ENCODE assay signal across 20 mouse cellular contexts in genomic region chr10:84713043-84713442, GRCm38 (mm10). TPM values are rescaled to one million over a fixed set of nuclear protein-coding genes. Genes with fewer than 3 reads are reported as not detected.
DNase-seq lines count a peak whose midpoint lies in the region; ATAC-seq lines count a peak whose summit lies in the region.
"Had no signal": no experiment of that assay in that cellular context is flagged by ENCODE, and none has a peak within 500 bp of the region (broad histone marks: within the 10 kb centered on the region; RNA-seq: fewer than 3 reads in every experiment).

No protein-coding gene starts in this region.

- no peaks in the 10 kb centered on the region for H3K9me3 ChIP-seq in kidney, embryonic 16.5 days (ENCODE audit: low read length)
- no peaks in the 10 kb centered on the region for H3K9me3 ChIP-seq in midbrain, embryonic 12.5 days
- no peaks in the 10 kb centered on the region for H3K9me3 ChIP-seq in midbrain, embryonic 14.5 days (ENCODE audit: control insufficient read depth, low read length)
- no peaks in the 10 kb centered on the region for H3K9me3 ChIP-seq in forebrain, embryonic 15.5 days
- H3K9me3 ChIP-seq: midbrain, embryonic 13.5 days; neural tube, embryonic 15.5 days had no signal

- peaks cover 14% of the 10 kb centered on the region for H3K4me1 ChIP-seq in kidney, embryonic 16.5 days (ENCODE audit: insufficient read depth, low read length)
- H3K4me1 ChIP-seq in midbrain, embryonic 12.5 days = peaks cover 47% of the 10 kb centered on the region
- H3K4me1 ChIP-seq in midbrain, embryonic 14.5 days (ENCODE audit: control insufficient read depth, insufficient read depth, low read length) = peaks cover 38% of the 10 kb centered on the region
- H3K4me1 ChIP-seq in forebrain, embryonic 15.5 days = peaks cover 30% of the 10 kb centered on the region

- no peak for DNase-seq in kidney, adult 18-20 months
- no peak for DNase-seq in midbrain, embryonic 14.5 days
- DNase-seq in NIH3T3 (ENCODE audit: low read depth) = peak; percentile 62
- DNase-seq in right cerebral cortex, postnatal 4 days = no peak
- DNase-seq: cerebellum, adult 9-10 months; gastrocnemius, postnatal 25 days; heart, adult 2 months; spleen, adult 18-20 months; thymus, postnatal 25 days had no signal

- H3K27ac ChIP-seq in kidney, embryonic 16.5 days (ENCODE audit: low read length) = peak overlapping the region; percentile 3; the same call in 1 of the 2 replicates
- H3K27ac ChIP-seq in midbrain, embryonic 12.5 days (replicated peaks) = peak overlapping the region; percentile 35
- H3K27ac ChIP-seq in midbrain, embryonic 14.5 days (replicated peaks; ENCODE audit: low read depth, low read length) = no peak overlapping the region
- no peak overlapping the region for H3K27ac ChIP-seq in forebrain, embryonic 15.5 days (replicated peaks)
- H3K27ac ChIP-seq: heart, adult 2 months; liver, embryonic 14.5 days; macrophage; neural tube, embryonic 15.5 days had no signal

- H3K4me3 ChIP-seq in kidney, embryonic 16.5 days (ENCODE audit: low read length) = no peak overlapping the region
- H3K4me3 ChIP-seq in midbrain, embryonic 12.5 days = no peak overlapping the region
- no peak overlapping the region for H3K4me3 ChIP-seq in midbrain, embryonic 14.5 days (replicated peaks; ENCODE audit: low read depth, low read length)
- H3K4me3 ChIP-seq in forebrain, embryonic 15.5 days = no peak overlapping the region
- H3K4me3 ChIP-seq: erythroblast, embryonic 14.5 days; heart, adult 2 months; midbrain, embryonic 13.5 days; neural tube, embryonic 15.5 days had no signal

- no peak overlapping the region for H3K9ac ChIP-seq in kidney, embryonic 16.5 days (replicated peaks; ENCODE audit: low read length)
- no peak overlapping the region for H3K9ac ChIP-seq in midbrain, embryonic 12.5 days (replicated peaks)
- no peak overlapping the region for H3K9ac ChIP-seq in midbrain, embryonic 14.5 days (replicated peaks; ENCODE audit: low read length)
- no peak overlapping the region for H3K9ac ChIP-seq in forebrain, embryonic 15.5 days (replicated peaks)
- H3K9ac ChIP-seq: liver, embryonic 14.5 days; midbrain, embryonic 13.5 days; neural tube, embryonic 15.5 days had no signal

- no peak for ATAC-seq in kidney, embryonic 16.5 days (ENCODE audit: low FRiP score, low TSS enrichment)
- no peak for ATAC-seq in midbrain, embryonic 12.5 days (ENCODE audit: low FRiP score, low read depth)
- ATAC-seq in midbrain, embryonic 14.5 days (ENCODE audit: low FRiP score, low TSS enrichment) = no peak
- no peak for ATAC-seq in forebrain, embryonic 15.5 days (replicated peaks)
- ATAC-seq: forebrain, embryonic 14.5 days; midbrain, embryonic 13.5 days had no signal

- no peak overlapping the region for H3K4me2 ChIP-seq in kidney, embryonic 16.5 days (replicated peaks; ENCODE audit: low read depth, low read length)
- H3K4me2 ChIP-seq in midbrain, embryonic 12.5 days (replicated peaks) = no peak overlapping the region
- H3K4me2 ChIP-seq in midbrain, embryonic 14.5 days (ENCODE audit: low read length) = no peak overlapping the region
- no peak overlapping the region for H3K4me2 ChIP-seq in forebrain, embryonic 15.5 days (replicated peaks)
- H3K4me2 ChIP-seq: midbrain, embryonic 13.5 days; neural tube, embryonic 15.5 days had no signal

- 67% methylated on average over 10 of the region's 10 CpGs for WGBS in kidney, embryonic 16.5 days
- 61% methylated on average over 10 of the region's 10 CpGs for WGBS in midbrain, embryonic 12.5 days
- WGBS in midbrain, embryonic 14.5 days = 37% methylated on average over 10 of the region's 10 CpGs
- 59% methylated on average over 10 of the region's 10 CpGs for WGBS in forebrain, embryonic 15.5 days

- no peaks in the 10 kb centered on the region for H3K27me3 ChIP-seq in kidney, embryonic 16.5 days (ENCODE audit: insufficient read depth, low read length)
- H3K27me3 ChIP-seq in midbrain, embryonic 12.5 days = peaks cover 33% of the 10 kb centered on the region
- H3K27me3 ChIP-seq in midbrain, embryonic 14.5 days (ENCODE audit: control insufficient read depth, insufficient read depth, low read length) = peaks cover 9% of the 10 kb centered on the region; the same call in 1 of the 2 replicates
- no peaks in the 10 kb centered on the region; the same call in 1 of the 2 replicates for H3K27me3 ChIP-seq in forebrain, embryonic 15.5 days
- H3K27me3 ChIP-seq: neural tube, embryonic 15.5 days had no signal

- peaks cover 13% of the 10 kb centered on the region for H3K36me3 ChIP-seq in kidney, embryonic 16.5 days (ENCODE audit: insufficient read depth, low read length)
- H3K36me3 ChIP-seq in midbrain, embryonic 12.5 days = peaks cover 9% of the 10 kb centered on the region; the same call in 1 of the 2 replicates
- H3K36me3 ChIP-seq in midbrain, embryonic 14.5 days (ENCODE audit: control insufficient read depth, insufficient read depth, low read length) = peaks cover 28% of the 10 kb centered on the region
- peaks cover 13% of the 10 kb centered on the region; the same call in 1 of the 2 replicates for H3K36me3 ChIP-seq in forebrain, embryonic 15.5 days

RNA-seq across cellular contexts. Expression of gene Rfx4, which starts 42.8 kb away (rescaled TPM):
- polyA plus RNA-seq in kidney, embryonic 16.5 days (2015; fragmentation: Nextera tagmentation; extraction: Ambion mirVana) = 0.20 and 0.33 TPM in 2 replicates
- polyA plus RNA-seq in midbrain, embryonic 12.5 days (2016; fragmentation: Nextera tagmentation; extraction: Ambion mirVana) = 53.5 and 56.0 TPM in 2 replicates
- polyA plus RNA-seq in midbrain, embryonic 14.5 days (2014; fragmentation: Nextera tagmentation; extraction: Ambion mirVana) = 16.2 and 25.1 TPM in 2 replicates
- 7.1 and 8.4 TPM in 2 replicates for polyA plus RNA-seq in forebrain, embryonic 15.5 days (2015; fragmentation: Nextera tagmentation; extraction: Ambion mirVana)
- polyA plus RNA-seq: erythroblast, embryonic 14.5 days; heart, adult 2 months; heart, embryonic 14.5 days; large intestine, adult 2 months; liver, embryonic 14.5 days; macrophage had no signal

Comparison
In these comparisons a context has a peak if more than half of its experiments do, and no peak if none do; other contexts are left out.
1. H3K27ac ChIP-seq: peak in kidney, embryonic 16.5 days (single experiment) and midbrain, embryonic 12.5 days (single experiment); none in midbrain, embryonic 14.5 days (single experiment) and forebrain, embryonic 15.5 days (single experiment).